In the genomic region with DNA sequence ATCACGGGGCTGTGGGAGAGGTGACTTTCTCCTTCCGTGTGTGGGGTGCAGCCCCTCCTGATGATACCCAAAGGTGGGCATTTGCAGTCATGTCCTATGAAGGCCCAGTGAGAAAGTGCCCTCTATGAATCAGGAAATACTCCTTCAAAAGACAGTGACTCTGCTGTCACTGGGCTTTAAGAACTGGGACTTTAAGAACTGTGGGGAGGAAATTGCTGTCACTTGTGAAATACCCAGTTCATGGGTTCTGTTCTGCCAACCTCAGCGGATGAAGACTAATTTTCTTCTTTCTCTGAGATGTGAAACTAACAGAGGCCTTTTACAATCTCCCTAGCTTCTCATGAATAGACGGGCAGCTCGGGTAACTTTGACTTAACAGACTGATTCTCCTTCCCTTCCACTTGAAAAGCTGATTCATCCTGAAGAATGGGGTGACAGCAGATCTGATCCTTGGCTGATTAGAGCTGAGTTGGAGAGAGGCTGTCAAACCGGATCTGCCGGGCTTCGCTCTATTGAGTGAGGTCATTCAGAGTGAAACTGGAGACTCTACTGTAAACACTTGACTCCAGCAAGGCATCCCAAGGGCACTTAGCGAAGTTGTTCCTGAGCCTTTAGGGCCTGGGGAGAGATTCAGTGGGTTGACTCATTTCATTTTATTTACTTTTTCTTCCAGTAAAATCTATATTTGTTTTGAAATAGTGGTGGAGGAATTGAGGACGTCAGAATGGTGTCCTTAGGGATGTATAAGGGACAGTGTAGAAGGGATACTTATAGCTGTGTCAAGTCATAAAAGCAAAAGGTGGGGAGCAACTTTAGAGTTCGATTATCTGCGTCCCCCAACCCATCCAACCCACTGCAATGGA, we compare ENCODE assay signal across 8 mouse cellular contexts.
DNase-seq lines count a peak whose midpoint lies in the region; ATAC-seq and TF ChIP-seq lines count a peak whose summit lies in the region.
"Had no signal": no experiment of that assay in that cellular context is flagged by ENCODE, and none has a peak within 500 bp of the region (broad histone marks: within the 10 kb centered on the region; RNA-seq: fewer than 3 reads in every experiment).

No protein-coding gene starts in this region.

- TF ChIP-seq POLR2A in kidney, adult 2 months (IDR thresholded peaks at IDR 0.05; ENCODE audit: low read depth, low read length) = no peak

- H3K27me3 ChIP-seq in C2C12 (ENCODE audit: control insufficient read depth, insufficient read depth, insufficient read length) = no peaks in the 10 kb centered on the region
- H3K27me3 ChIP-seq in kidney, adult 2 months (replicated peaks; ENCODE audit: control insufficient read depth, insufficient read depth, low read length) = no peaks in the 10 kb centered on the region
- no peaks in the 10 kb centered on the region for H3K27me3 ChIP-seq in lung, embryonic 16.5 days (ENCODE audit: control insufficient read depth, insufficient read depth, low read depth, low read length)
- H3K27me3 ChIP-seq in hindbrain, embryonic 13.5 days = no peaks in the 10 kb centered on the region

- H3K36me3 ChIP-seq in C2C12 (ENCODE audit: control insufficient read depth, insufficient read depth) = no peaks in the 10 kb centered on the region
- H3K36me3 ChIP-seq in kidney, adult 2 months (ENCODE audit: control insufficient read depth, insufficient read depth, low read length) = no peaks in the 10 kb centered on the region
- no peaks in the 10 kb centered on the region for H3K36me3 ChIP-seq in lung, embryonic 16.5 days (ENCODE audit: control insufficient read depth, insufficient read depth, low read length)
- H3K36me3 ChIP-seq in hindbrain, embryonic 13.5 days = no peaks in the 10 kb centered on the region

- H3K9me3 ChIP-seq in lung, embryonic 16.5 days (ENCODE audit: control insufficient read depth, low read length) = no peaks in the 10 kb centered on the region
- no peaks in the 10 kb centered on the region for H3K9me3 ChIP-seq in hindbrain, embryonic 13.5 days

- H3K4me3 ChIP-seq in C2C12 (ENCODE audit: insufficient read depth, poor library complexity, severe bottlenecking) = no peak overlapping the region
- H3K4me3 ChIP-seq in kidney, adult 2 months (ENCODE audit: insufficient read depth, low read depth, low read length) = no peak overlapping the region
- H3K4me3 ChIP-seq in lung, embryonic 16.5 days (ENCODE audit: low read length) = no peak overlapping the region
- no peak overlapping the region for H3K4me3 ChIP-seq in hindbrain, embryonic 13.5 days
- H3K4me3 ChIP-seq: erythroblast, embryonic 14.5 days had no signal

- H3ac ChIP-seq in C2C12 (ENCODE audit: control insufficient read depth, insufficient read length, low read depth) = peak overlapping the region; percentile 19

- no peaks in the 10 kb centered on the region for H3K79me3 ChIP-seq in C2C12 (ENCODE audit: low read depth)

- no peak overlapping the region for H3K9ac ChIP-seq in lung, embryonic 16.5 days (ENCODE audit: low read length)
- H3K9ac ChIP-seq in hindbrain, embryonic 13.5 days = no peak overlapping the region

- peak; percentile 94 for ATAC-seq in lung, embryonic 16.5 days (ENCODE audit: low read depth)
- no peak for ATAC-seq in hindbrain, embryonic 13.5 days (ENCODE audit: low FRiP score)

- TF ChIP-seq CTCF in C2C12 (IDR thresholded peaks at IDR 0.05; ENCODE audit: control insufficient read depth, insufficient read depth, insufficient read length) = no peak
- TF ChIP-seq CTCF in kidney, adult 2 months (conservative IDR thresholded peaks at IDR 0.05; ENCODE audit: insufficient read depth, insufficient read length, low read depth, low read length) = no peak

- no peaks in the 10 kb centered on the region for H3K4me1 ChIP-seq in kidney, adult 2 months (ENCODE audit: control insufficient read depth, insufficient read depth, low read length)
- H3K4me1 ChIP-seq in lung, embryonic 16.5 days (replicated peaks; ENCODE audit: control insufficient read depth, insufficient read depth, low read length) = peaks cover 61% of the 10 kb centered on the region
- H3K4me1 ChIP-seq in hindbrain, embryonic 13.5 days (replicated peaks) = 0 out of 2 replicates have a peak, but pooled peaks cover 6% of the 10 kb centered on the region

- H3K27ac ChIP-seq in kidney, adult 2 months (ENCODE audit: insufficient read depth, low read depth, low read length) = no peak overlapping the region
- peak overlapping the region; percentile 84 for H3K27ac ChIP-seq in lung, embryonic 16.5 days (ENCODE audit: low read length)
- H3K27ac ChIP-seq in hindbrain, embryonic 13.5 days = no peak overlapping the region

- no peaks in the 10 kb centered on the region for H3K79me2 ChIP-seq in C2C12 (ENCODE audit: control insufficient read depth, insufficient read depth)

- DNase-seq in NIH3T3 (ENCODE audit: low read depth) = peak; percentile 94
- peak; percentile 46 for DNase-seq in kidney, adult 2 months
- no peak for DNase-seq in layer of hippocampus, adult 9-10 months (ENCODE audit: low spot score)
- DNase-seq in right cerebral cortex, adult 18-20 months = no peak

- WGBS in kidney, adult 2 months = 48% methylated on average over 12 of the region's 12 CpGs
- WGBS in lung, embryonic 16.5 days = 12% methylated on average over 12 of the region's 12 CpGs
- WGBS in hindbrain, embryonic 13.5 days = 47% methylated on average over 12 of the region's 12 CpGs

- peak overlapping the region; percentile 38 for H3K4me2 ChIP-seq in lung, embryonic 16.5 days (ENCODE audit: low read depth, low read length)
- no peak overlapping the region for H3K4me2 ChIP-seq in hindbrain, embryonic 13.5 days

TF ChIP-seq in C2C12, 6 proteins besides CTCF, POLR2A, EP300 and RAD21:
- TF ChIP-seq CEBPB (IDR thresholded peaks at IDR 0.05; ENCODE audit: low read depth) (peak; percentile 38), MYOG (IDR thresholded peaks at IDR 0.05; ENCODE audit: control insufficient read depth, extremely low read depth, insufficient read length) (no peak), USF1 (IDR thresholded peaks at IDR 0.05; ENCODE audit: low read depth) (no peak), FOSL1 (IDR thresholded peaks at IDR 0.05; ENCODE audit: insufficient read depth, low read length, poor library complexity, severe bottlenecking) (peak; percentile 3), MAX (IDR thresholded peaks at IDR 0.05) (peak; percentile 44)

Comparison
In these comparisons a context has a peak if more than half of its experiments do, and no peak if none do; other contexts are left out.
1. DNase-seq: peak in NIH3T3 (single experiment) and kidney, adult 2 months (single experiment); none in layer of hippocampus, adult 9-10 months (single experiment) and right cerebral cortex, adult 18-20 months (single experiment).